Mouse (Mus musculus) cerebellum, postnatal 36 days (tissue): Measurements from ENCODE around the gene Sema6d.
A peak's percentile ranks its signal among the peaks of the same experiment; 100 is the strongest.

Experiments used
- DNase-seq, 2 experiments: peaks; one replicate each; pipeline ENCODE4 v3.0.0; 2021 to 2022; ENCODE audit warnings: mixed read lengths in 2 of 2

Gene Sema6d

GRCm38 (mm10) chr2:124089813-124090230 is at the start of gene Sema6d:
TSS of gene Sema6d (plus strand) at chr2:124089969.
- DNase-seq = peak in 1 of 2 experiments; percentile 14

- no peak for DNase-seq
Measured at GRCm38 (mm10) chr2:124059910-124060309, 29.9 kb upstream of the Sema6d start.

- no peak for DNase-seq
Measured at GRCm38 (mm10) chr2:124068380-124068779, 21.4 kb upstream of the Sema6d start.

- DNase-seq = no peak
Measured at GRCm38 (mm10) chr2:124070664-124071063, 19.1 kb upstream of the Sema6d start.

- no peak for DNase-seq
Measured at GRCm38 (mm10) chr2:124071380-124071779, 18.4 kb upstream of the Sema6d start.

GRCm38 (mm10) chr2:124090231-124091141 is 717 bp downstream of the Sema6d start:
- DNase-seq = peak; percentile 17 to 21

GRCm38 (mm10) chr2:124099697-124100096 is 9.9 kb downstream of the Sema6d start:
- DNase-seq = no peak

- DNase-seq = peak; percentile 70 to 71
Measured at GRCm38 (mm10) chr2:124100486-124101200, 10.9 kb downstream of the Sema6d start.

GRCm38 (mm10) chr2:124101201-124101517 is 11.4 kb downstream of the Sema6d start:
- no peak for DNase-seq

GRCm38 (mm10) chr2:124101580-124101979 is 11.8 kb downstream of the Sema6d start:
- no peak for DNase-seq

GRCm38 (mm10) chr2:124103277-124103676 is 13.5 kb downstream of the Sema6d start:
- no peak for DNase-seq

GRCm38 (mm10) chr2:124118469-124119243 is 28.9 kb downstream of the Sema6d start:
- no peak for DNase-seq

- DNase-seq = no peak
Measured at GRCm38 (mm10) chr2:124120355-124120754, 30.6 kb downstream of the Sema6d start.

GRCm38 (mm10) chr2:124121539-124121938 is 31.8 kb downstream of the Sema6d start:
- no peak for DNase-seq

GRCm38 (mm10) chr2:124125504-124125903 is 35.7 kb downstream of the Sema6d start:
- DNase-seq = no peak

- DNase-seq = no peak
Measured at GRCm38 (mm10) chr2:124126853-124127252, 37.1 kb downstream of the Sema6d start.

GRCm38 (mm10) chr2:124130876-124131275 is 41.1 kb downstream of the Sema6d start:
- peak; percentile 8 to 13 for DNase-seq

GRCm38 (mm10) chr2:124141510-124142044 is 51.8 kb downstream of the Sema6d start:
- DNase-seq = no peak

- DNase-seq = no peak
Measured at GRCm38 (mm10) chr2:124145528-124145927, 55.8 kb downstream of the Sema6d start.

GRCm38 (mm10) chr2:124158158-124158557 is 68.4 kb downstream of the Sema6d start:
- DNase-seq = no peak

GRCm38 (mm10) chr2:124162001-124162599 is 72.3 kb downstream of the Sema6d start:
- DNase-seq = no peak

- DNase-seq = no peak
Measured at GRCm38 (mm10) chr2:124168411-124168810, 78.6 kb downstream of the Sema6d start.
